Mouse (Mus musculus) midbrain, embryonic 11.5 days (tissue): Measurements from ENCODE around the gene Rab11fip3. TPM values are rescaled to one million over a fixed set of nuclear protein-coding genes. Genes with fewer than 3 reads are reported as not detected.

ENCODE experiments used
- ATAC-seq: fragments of 200-750 bp; cut with Nextera tagmentation; 2 replicates; pipeline ENCODE4 v1.8.0; 2017; ENCODE audit warnings: moderate TSS enrichment, moderate library complexity; ENCODE audit not compliant: low FRiP score
- DNase-seq: peaks from one replicate; pipeline ENCODE4 v3.0.0; 2015; ENCODE audit warnings: low spot score; ENCODE audit errors: missing footprints
- H3K27ac ChIP-seq: fragments of 300-500 bp; sonication (generic); 2 replicates; pipeline ENCODE4 v1.5.1; 2014; ENCODE audit warnings: low read depth, low read length
- H3K27me3 ChIP-seq: fragments of 300-500 bp; sonication (generic); 2 replicates; pipeline ENCODE4 v1.6.1; 2014; ENCODE audit warnings: mild to moderate bottlenecking, low read length, moderate library complexity, mixed read lengths; ENCODE audit not compliant: control insufficient read depth, insufficient read depth
- H3K36me3 ChIP-seq: fragments of 300-500 bp; sonication (generic); 2 replicates; pipeline ENCODE4 v1.6.1; 2014; ENCODE audit warnings: mild to moderate bottlenecking, low read length, moderate library complexity, mixed read lengths; ENCODE audit not compliant: control insufficient read depth, insufficient read depth
- H3K4me1 ChIP-seq: fragments of 300-500 bp; sonication (generic); 2 replicates; pipeline ENCODE4 v1.6.1; 2014; ENCODE audit warnings: low read length; ENCODE audit not compliant: control insufficient read depth, insufficient read depth
- H3K4me2 ChIP-seq: fragments of 300-500 bp; sonication (generic); 2 replicates; pipeline ENCODE4 v1.6.1; 2014; ENCODE audit warnings: mild to moderate bottlenecking, moderate library complexity
- H3K4me3 ChIP-seq: fragments of 300-500 bp; sonication (generic); 2 replicates; pipeline ENCODE4 v1.5.1; 2014; ENCODE audit warnings: low read depth, low read length
- H3K9ac ChIP-seq: fragments of 300-500 bp; sonication (generic); 2 replicates; pipeline ENCODE4 v1.6.1; 2014; ENCODE audit warnings: low read length
- H3K9me3 ChIP-seq: fragments of 300-500 bp; sonication (generic); 2 replicates; pipeline ENCODE4 v1.6.1; 2016; ENCODE audit warnings: low read length; ENCODE audit not compliant: control insufficient read depth
- WGBS: fragments of 180-500 bp; shearing (Covaris S2); extraction: QIAGEN DNeasy Blood & Tissue Kit; methylation state at CpG from one replicate; pipeline ENCODE4 v1.1.7; 2014; 5-methylcytosine and 5-hydroxymethylcytosine counted together
- polyA plus RNA-seq: library from polyadenylated mRNA; unstranded; fragments of >200 nt; fragmentation: Nextera tagmentation; extraction: Ambion mirVana; gene quantifications from 2 replicates; pipeline ENCODE4 v1.2.1, GENCODE M21; 2014

The Rab11fip3 gene
- polyA plus RNA-seq, 1 experiment from 2014 or later = 18.2 TPM

DNA sequence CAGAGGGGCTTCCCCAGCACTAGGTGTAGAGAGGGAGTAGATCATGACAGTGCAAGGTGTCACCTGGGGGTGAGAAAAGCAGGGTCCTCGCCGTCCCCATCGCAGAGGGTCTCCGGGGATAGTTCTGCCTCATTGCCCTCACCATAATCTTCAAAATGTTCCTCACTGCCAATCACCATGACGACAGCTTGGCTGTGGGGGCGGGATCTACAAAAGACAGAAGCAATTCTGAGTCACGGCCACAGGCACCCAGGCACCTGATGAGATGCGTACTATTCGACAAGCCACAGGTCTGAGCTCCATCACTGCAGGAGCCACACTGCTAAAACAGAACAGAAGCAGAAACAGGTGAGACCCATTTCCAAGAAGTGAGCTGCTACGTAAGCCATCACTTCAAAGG is 55.6 kb downstream of the Rab11fip3 start:
- no peaks in the 10 kb centered on the region for H3K9me3 ChIP-seq
- H3K4me2 ChIP-seq = no peak overlapping the region
- H3K36me3 ChIP-seq = peaks cover 11% of the 10 kb centered on the region; the same call in 1 of the 2 replicates
- no peaks in the 10 kb centered on the region for H3K4me1 ChIP-seq
- no peak for DNase-seq
- H3K9ac ChIP-seq = no peak overlapping the region
- H3K4me3 ChIP-seq = no peak overlapping the region
- 88% methylated on average over 10 of the region's 10 CpGs for WGBS
- H3K27me3 ChIP-seq = no peaks in the 10 kb centered on the region
- H3K27ac ChIP-seq = no peak overlapping the region
- ATAC-seq = no peak

DNA sequence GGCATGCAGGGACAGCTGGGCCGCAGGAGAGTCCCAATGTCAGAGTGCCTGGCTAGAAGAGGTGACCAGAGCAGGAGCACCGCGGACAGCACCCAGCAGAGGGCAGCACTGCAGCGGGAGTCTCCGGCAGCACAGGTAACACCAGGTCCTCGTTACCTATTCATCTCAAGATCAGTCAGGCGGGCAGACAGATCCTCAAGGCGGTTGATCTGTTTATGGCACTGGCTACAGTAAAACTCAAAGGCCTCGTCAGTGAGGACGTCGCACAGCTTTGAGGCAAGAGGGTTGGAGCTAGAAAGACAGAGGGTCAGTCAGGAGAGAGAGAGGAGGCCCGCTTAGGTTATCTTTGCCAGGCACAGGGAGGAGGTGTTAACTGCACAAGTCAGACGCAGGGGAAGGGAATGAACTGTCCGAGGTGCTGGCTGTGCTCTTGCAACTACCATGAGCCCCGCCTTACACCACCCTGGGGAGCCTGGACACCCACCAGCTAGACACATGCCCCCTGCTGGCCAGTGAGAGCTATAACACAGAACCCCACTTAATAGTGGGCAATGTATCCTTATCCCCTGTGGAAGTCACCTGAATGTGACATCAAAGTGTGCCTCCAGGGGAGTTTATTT is 57.4 kb downstream of the Rab11fip3 start:
- H3K4me3 ChIP-seq = no peak overlapping the region

DNA sequence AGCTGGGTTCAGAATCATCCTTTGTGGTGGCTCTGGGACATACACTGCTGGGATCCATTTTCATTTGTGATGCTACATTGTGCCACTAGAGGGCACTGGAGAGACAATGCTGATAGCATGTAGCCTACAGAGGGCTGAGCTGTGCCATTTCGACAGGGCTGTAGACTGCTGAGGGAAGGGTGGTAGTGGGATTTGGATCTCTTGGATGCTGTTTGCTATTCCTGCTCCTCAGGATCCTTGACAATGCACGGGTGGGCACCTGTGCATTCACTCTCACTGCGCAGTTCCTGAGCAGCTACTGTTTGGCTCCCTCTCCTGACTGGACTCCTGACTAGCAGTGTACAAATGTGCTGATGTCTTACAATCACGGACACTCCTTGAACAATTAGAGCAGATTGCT is 59.8 kb downstream of the Rab11fip3 start:
- Histone ChIP-seq H3K9me3 (no peaks in the 10 kb centered on the region), H3K4me2 (no peak overlapping the region), H3K27ac (no peak overlapping the region), H3K36me3 (peaks cover 6% of the 10 kb centered on the region), H3K4me3 (no peak overlapping the region), H3K27me3 (no peaks in the 10 kb centered on the region), H3K4me1 (no peaks in the 10 kb centered on the region), H3K9ac (no peak overlapping the region)
- ATAC-seq = peak; percentile 55; the same call in 1 of the 2 replicates
- WGBS = 39% methylated on average over 4 of the region's 4 CpGs
- DNase-seq = peak; percentile 98

More for the DNA sequence above, 57.4 kb downstream of the Rab11fip3 start:
- H3K4me2 ChIP-seq = no peak overlapping the region
- DNase-seq (peak; percentile 95), ATAC-seq (no peak; the same call in 1 of the 2 replicates)
- no peaks in the 10 kb centered on the region for H3K9me3 ChIP-seq
- H3K27me3 ChIP-seq = no peaks in the 10 kb centered on the region
- peaks cover 6% of the 10 kb centered on the region; the same call in 1 of the 2 replicates for H3K36me3 ChIP-seq
- 13% methylated on average over 15 of the region's 15 CpGs for WGBS
- H3K27ac ChIP-seq = no peak overlapping the region
- no peak overlapping the region for H3K9ac ChIP-seq
- H3K4me1 ChIP-seq = no peaks in the 10 kb centered on the region

DNA sequence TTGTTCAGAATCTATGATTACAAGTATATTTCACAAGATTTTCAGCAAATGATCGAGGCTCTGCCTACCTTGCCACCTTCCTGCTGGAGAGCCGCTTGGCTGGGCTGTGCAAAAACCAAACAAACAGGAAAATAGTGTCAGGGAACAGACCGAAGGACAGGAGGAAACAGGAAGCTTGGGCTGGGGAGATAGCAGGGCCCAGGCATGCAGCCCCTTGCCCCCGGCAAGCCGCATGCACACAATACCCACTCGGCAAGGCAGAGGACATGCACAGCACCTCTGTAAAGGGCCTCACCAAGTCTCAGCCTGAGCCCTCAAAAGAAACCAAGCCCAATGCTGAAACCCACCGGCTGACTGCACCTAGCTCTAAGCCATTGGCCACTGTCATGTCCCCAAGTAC is 60.6 kb downstream of the Rab11fip3 start:
- no peaks in the 10 kb centered on the region for H3K4me1 ChIP-seq
- no peak for ATAC-seq
- DNase-seq = no peak
- no peak overlapping the region for H3K27ac ChIP-seq
- no peak overlapping the region for H3K4me3 ChIP-seq
- H3K4me2 ChIP-seq = no peak overlapping the region
- peaks cover 7% of the 10 kb centered on the region for H3K36me3 ChIP-seq
- H3K9ac ChIP-seq = no peak overlapping the region
- H3K9me3 ChIP-seq = no peaks in the 10 kb centered on the region
- no peaks in the 10 kb centered on the region for H3K27me3 ChIP-seq
- WGBS = 88% methylated on average over 7 of the region's 7 CpGs

DNA sequence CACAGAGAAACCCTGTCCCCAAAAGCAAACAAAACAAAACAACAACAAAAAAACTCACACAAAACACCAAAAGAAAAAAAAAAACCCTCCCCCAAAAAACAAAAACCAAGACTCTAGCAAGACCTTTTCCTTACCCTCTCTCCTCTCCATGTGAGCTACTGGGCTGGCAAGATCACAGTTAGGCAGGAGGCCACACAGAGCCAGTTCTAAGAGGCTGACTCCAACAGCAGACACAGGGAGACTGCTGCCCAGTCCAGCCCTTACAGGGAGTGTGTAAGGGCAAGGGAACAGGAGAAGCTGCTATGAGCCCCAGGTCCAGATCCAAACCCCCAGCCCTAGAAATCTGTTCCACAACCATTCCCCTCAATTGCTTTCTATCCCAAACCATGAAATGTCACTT is 61.0 kb downstream of the Rab11fip3 start:
- H3K4me2 ChIP-seq = no peak overlapping the region
- peaks cover 4% of the 10 kb centered on the region; the same call in 1 of the 2 replicates for H3K36me3 ChIP-seq
- no peaks in the 10 kb centered on the region for H3K27me3 ChIP-seq
- H3K4me3 ChIP-seq = no peak overlapping the region
- no peak overlapping the region for H3K27ac ChIP-seq
- no peaks in the 10 kb centered on the region for H3K9me3 ChIP-seq
- DNase-seq (no peak), ATAC-seq (no peak)
- no peaks in the 10 kb centered on the region for H3K4me1 ChIP-seq
- H3K9ac ChIP-seq = no peak overlapping the region

DNA sequence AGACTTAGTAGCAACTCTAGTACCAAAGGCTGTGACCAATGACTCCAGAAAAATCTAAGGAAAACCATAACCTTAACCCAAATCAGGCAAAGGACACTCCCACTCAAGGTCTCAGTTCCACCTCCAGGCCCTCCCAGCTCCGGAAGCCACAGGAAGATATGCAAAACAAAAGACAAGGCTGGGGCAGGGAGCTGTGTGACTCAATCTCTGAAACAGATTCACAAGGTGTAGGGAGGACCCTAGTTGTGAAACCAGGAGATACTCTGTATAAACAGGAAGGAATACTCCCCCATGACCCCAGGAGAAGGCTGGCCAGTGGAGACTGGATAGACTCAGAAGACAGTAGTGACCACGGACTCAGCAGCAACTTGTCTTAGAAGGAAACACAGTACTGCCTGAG is 61.7 kb downstream of the Rab11fip3 start:
- Histone ChIP-seq H3K27ac (no peak overlapping the region), H3K4me1 (no peaks in the 10 kb centered on the region), H3K9me3 (no peaks in the 10 kb centered on the region), H3K4me3 (no peak overlapping the region), H3K9ac (no peak overlapping the region), H3K36me3 (peaks cover 6% of the 10 kb centered on the region; the same call in 1 of the 2 replicates), H3K27me3 (no peaks in the 10 kb centered on the region), H3K4me2 (no peak overlapping the region)
- DNase-seq (no peak), ATAC-seq (no peak)
- WGBS = 79% methylated on average over 2 of the region's 2 CpGs

DNA sequence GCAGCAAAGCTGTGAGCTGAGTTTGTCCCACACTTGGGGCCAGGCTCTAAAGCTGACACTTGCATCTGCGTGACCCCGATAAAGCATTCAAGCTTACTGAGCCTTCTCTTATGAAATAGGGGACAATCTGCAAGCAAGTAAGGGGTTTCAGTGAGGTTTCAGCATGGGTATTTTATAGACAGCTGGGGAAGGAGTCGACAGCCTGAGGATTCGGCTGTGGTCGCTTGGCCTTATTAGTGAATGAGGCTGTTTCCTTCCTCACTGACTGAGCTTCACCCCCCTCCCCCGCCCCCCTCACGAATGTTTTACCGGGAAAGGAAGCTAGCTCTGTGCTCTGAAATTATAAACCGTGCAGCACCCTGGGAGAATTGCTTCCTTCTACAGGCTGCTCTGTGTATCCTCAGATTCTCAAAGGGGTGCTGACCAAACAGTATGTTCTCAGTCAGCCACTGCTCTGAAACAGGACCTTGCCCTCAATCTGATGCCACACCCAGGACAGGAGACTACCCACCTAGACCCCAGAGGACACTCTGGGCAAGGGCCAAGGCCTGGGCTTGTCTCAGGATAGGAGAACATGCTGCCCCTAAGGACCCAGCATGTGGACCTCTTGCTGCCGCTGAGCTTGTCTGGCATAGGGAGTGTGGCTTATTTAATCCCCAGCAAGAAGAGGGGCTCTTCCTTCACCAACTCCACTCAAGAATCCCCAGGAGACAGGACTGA is 63.5 kb downstream of the Rab11fip3 start:
- DNase-seq (no peak), ATAC-seq (no peak)
- Histone ChIP-seq H3K36me3 (peaks cover 6% of the 10 kb centered on the region; the same call in 1 of the 2 replicates), H3K9me3 (no peaks in the 10 kb centered on the region), H3K9ac (no peak overlapping the region), H3K4me1 (no peaks in the 10 kb centered on the region), H3K27me3 (no peaks in the 10 kb centered on the region), H3K4me2 (no peak overlapping the region), H3K4me3 (no peak overlapping the region), H3K27ac (no peak overlapping the region)
- WGBS = 88% methylated on average over 10 of the region's 10 CpGs

DNA sequence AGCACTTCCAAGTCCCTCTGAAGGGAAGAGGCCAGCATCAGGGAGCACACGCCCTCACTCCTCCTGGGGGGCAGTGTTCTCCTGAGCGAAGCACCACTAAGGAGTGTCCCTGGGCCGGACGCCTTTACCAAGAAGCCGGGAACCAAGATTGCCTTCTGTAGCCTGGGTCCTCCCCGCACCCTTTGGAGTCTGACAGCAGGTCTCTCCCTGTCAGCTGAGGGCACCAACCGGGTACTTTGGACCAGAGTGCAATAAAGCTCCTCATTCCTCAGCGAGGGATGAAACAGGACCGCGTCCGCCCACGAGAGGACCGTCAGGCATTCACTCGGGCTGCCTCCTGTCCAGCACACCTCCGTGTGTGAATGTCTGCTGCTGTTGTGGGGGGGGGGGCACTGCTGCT is 64.6 kb downstream of the Rab11fip3 start:
- no peak for DNase-seq
- no peak for ATAC-seq
- Histone ChIP-seq H3K9ac (no peak overlapping the region), H3K4me2 (no peak overlapping the region), H3K36me3 (peaks cover 6% of the 10 kb centered on the region; the same call in 1 of the 2 replicates), H3K4me1 (no peaks in the 10 kb centered on the region), H3K27ac (no peak overlapping the region), H3K9me3 (no peaks in the 10 kb centered on the region), H3K4me3 (no peak overlapping the region), H3K27me3 (no peaks in the 10 kb centered on the region)
- WGBS = 92% methylated on average over 15 of the region's 15 CpGs

DNA sequence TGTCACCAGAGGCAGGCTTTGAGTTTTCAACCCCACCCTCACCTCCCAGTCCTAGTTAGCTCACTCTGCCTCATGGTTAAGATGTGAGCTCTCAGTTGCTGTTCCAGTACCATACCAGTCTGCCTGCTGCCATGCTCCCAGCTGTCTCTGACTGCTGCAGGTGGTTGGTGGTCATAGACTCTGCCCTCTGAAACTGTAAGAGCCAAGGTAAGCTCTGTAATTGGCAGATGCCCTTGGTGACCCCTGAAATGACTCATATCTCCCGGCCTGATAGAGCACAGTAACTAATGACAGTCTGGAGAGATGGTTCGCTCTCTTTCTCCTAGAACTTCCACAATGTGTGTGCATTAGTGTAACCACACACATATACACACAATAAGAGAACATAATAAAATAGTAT is 65.5 kb downstream of the Rab11fip3 start:
- Histone ChIP-seq H3K4me1 (no peaks in the 10 kb centered on the region), H3K27ac (no peak overlapping the region), H3K4me3 (no peak overlapping the region), H3K27me3 (no peaks in the 10 kb centered on the region), H3K9ac (no peak overlapping the region), H3K4me2 (no peak overlapping the region), H3K36me3 (peaks cover 6% of the 10 kb centered on the region; the same call in 1 of the 2 replicates), H3K9me3 (no peaks in the 10 kb centered on the region)
- DNase-seq = no peak
- ATAC-seq = no peak
- 95% methylated on average over 2 of the region's 2 CpGs for WGBS
